Mouse (Mus musculus): Measurements from ENCODE around the gene Tceal8.
"Not testable (repeated sequence)": the region's sequence is repeated elsewhere in the genome, so short reads cannot be mapped to it uniquely, and the experiment has no call there.

Gene Tceal8

GRCm38 (mm10) chrX:136172118-136172551 is at the start of gene Tceal8:
Gene Tceal8, minus strand, starts transcription at chrX:136172342.
- peak; percentile 76 for DNase-seq (ENCODE audit: low read depth, low spot score)

GRCm38 (mm10) chrX:136216303-136216702 is 44.2 kb upstream of the Tceal8 start:
- DNase-seq (ENCODE audit: low read depth, low spot score), result no peak

GRCm38 (mm10) chrX:136214729-136215677 is 42.9 kb upstream of the Tceal8 start, which contains the start of the genes Tceal7 and Bex1:
Gene Tceal7, plus strand, starts transcription at chrX:136214779.
Gene Bex1, minus strand, starts transcription at chrX:136215513.
- DNase-seq (ENCODE audit: low read depth, low spot score), result not testable (repeated sequence)

- DNase-seq (ENCODE audit: low read depth, low spot score), result no peak
These were observed 41.3 kb upstream of the Tceal8 start for GRCm38 (mm10) chrX:136213396-136213795.

- no peak for DNase-seq (ENCODE audit: low read depth, low spot score)
These were observed 32.3 kb upstream of the Tceal8 start for GRCm38 (mm10) chrX:136204406-136204805.

DNA sequence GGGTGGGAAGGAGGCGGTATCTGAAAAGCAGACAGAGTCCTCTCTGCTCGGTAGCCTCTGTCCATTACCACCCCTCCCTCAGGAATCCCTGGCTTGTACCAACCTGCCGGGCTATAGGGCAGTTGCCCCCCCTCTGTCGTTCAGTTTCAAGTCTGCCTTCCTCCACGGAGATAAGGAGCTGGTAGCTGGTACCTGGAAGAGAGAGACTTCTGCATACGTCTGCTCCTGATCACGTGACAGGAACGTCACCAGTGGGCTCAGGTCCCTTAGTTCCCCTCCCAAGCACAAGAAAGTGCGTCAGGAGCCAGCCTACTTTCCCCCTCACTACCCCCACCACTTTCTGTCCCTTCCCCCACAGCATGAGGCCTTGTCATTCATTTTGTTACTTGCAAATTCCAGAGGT is 31.5 kb upstream of the Tceal8 start, which contains the start of gene Tceal5:
TSS of gene Tceal5 (minus strand) at position 213 of the 403 bp plus-strand sequence.
- peak; percentile 26 for DNase-seq (ENCODE audit: low read depth, low spot score)

GRCm38 (mm10) chrX:136203257-136203656 is 31.1 kb upstream of the Tceal8 start:
- DNase-seq (ENCODE audit: low read depth, low spot score), result no peak

GRCm38 (mm10) chrX:136196873-136197272 is 24.7 kb upstream of the Tceal8 start:
- no peak for DNase-seq (ENCODE audit: low read depth, low spot score)

DNA sequence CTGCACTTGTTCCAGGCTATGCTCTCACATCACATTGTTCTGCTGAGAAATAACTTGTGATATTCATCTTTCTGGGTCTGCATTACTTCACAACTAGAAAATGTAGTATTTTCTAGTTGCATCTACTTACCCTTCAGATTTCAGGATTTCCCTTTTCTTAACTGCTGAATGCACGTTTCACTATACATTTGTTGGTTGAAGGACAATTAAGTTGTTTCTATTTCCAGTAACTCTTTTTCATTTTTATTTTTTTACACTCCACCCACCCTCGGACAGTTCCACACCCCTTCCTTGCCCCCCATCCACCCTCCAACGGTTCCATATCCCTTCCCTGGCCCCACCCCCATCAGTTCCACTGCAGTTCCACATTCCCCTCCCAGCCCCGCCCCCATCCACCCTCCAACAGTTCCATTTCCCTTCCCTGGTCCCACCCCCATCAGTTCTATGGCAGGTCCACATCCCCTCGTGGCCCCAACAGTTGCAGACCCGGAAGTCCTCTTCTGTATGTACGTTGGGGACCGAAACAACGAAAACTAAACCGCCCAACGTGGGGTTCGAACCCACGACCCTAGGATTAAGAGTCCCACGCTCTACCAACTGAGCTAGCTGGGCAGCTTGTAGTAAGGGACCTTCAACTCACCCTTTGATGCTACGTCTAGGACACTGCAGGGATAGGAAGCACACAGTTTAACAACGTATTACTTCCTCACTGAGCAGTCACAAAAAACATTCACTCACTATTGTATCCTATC is 23.2 kb upstream of the Tceal8 start:
- no peak for DNase-seq (ENCODE audit: low read depth, low spot score)

DNA sequence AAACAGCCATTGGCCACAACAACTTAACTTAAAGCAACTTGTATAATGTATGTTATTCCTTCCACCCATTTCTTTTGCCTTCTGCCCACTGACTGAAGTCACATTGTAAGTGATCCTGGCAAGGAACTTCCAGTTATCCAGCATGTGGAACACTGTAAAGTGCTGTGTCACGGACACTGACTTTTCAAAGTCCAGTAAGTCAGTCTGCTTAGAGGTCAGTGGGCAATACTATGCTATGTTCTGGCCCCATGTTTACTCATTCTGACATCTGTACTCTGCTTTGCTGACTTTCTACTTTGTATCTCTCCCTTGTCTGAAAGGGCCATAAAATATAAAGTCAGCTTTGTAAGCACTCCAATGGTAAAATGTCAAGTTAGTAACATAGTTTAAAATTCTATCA is 11.0 kb upstream of the Tceal8 start:
- DNase-seq (ENCODE audit: low read depth, low spot score), result no peak

DNA sequence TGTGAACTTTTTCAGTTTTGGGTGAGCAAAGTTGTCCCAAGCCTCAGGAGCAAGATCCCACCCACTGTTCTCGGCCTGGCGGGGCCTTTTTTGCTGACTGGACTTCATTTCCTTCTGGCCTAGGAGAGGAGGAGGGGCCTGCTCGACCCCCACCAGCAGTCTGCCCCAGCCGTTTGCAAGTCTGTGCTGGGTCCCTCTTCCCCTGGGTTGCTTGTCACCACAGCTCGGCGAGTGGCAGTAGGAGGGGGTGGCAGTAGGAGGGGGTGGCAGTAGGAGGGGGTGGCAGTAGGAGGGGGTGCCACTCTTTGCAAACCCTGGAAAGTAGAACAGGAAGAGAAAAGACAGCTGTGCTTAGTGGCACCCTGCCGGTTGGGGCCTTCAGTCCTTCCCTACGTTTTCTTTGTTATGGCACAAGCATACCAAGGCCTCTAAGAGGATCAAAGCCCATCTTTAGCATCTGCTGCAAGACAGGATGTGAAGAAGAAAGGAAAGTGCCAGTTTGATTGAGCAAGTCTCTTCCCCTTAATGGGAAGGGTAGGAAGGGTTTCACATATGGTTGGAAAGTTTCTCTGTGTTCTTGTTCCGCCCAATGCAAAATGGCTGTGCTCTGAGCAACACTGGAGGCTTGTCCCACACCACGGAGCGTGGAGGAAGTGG is 8.9 kb upstream of the Tceal8 start:
- DNase-seq (ENCODE audit: low read depth, low spot score), result no peak

- DNase-seq (ENCODE audit: low read depth, low spot score), result no peak
These were observed 644 bp upstream of the Tceal8 start for GRCm38 (mm10) chrX:136172786-136173185.

- DNase-seq (ENCODE audit: low read depth, low spot score), result peak; percentile 55
These were observed 689 bp downstream of the Tceal8 start for GRCm38 (mm10) chrX:136171189-136172117.

DNA sequence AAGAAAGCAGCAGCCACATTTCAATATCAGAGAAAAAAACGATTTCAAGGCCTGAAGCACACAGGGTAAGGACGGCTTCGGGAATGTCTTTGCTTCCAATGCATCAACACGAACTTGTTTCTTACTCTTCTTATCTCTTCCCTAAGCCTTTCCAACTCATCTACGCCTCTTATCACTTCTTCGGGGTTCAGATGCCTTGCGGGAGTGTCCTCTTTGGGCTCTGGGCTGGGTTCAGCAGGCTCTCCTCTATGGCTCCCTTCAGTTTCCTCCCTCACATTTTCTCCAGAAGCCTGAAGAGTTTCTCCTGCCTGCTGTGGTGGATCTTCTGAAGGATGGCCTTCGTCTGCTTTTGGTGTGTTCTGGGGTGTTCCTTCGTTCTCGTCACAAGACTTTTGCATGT is 1.5 kb downstream of the Tceal8 start:
- DNase-seq (ENCODE audit: low read depth, low spot score), result no peak

DNA sequence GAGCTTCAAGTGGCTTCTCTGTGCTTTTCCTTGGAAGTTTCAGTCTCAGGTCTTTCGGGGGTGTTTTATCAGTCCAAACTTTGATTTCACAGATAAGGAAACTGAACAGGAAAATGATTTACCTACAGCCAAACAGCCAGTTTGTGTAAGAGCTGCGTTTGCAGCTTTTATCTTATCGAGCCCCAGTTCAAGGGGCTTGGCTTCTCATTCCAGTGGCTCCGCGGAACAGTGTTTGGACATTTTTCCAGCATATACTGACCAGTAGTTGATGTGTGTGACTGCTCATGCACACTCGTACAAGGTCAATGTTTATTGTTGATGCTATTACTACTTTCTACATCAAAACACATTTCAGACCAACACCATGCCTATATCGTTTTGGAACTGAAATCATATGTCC is 27.9 kb downstream of the Tceal8 start:
- DNase-seq (ENCODE audit: low read depth, low spot score), result no peak

DNA sequence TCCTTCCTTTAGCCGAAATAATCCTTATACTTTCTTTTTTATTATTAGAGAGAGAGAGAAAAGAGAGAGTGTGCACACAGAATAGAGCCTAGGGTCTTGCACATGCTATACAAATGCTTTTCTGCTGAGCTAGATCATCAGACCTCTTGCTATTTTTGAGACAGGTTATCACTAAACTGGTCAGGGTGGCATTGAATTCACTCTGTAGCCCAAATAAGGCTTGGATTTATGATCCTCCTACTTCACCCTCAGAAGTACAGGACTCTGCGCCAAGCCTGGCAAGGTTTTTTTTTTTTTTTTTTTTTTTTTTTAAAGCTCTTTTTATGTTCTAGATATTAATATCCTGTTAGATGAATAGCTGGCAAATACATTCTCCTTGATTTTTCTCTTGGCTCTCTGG is 28.4 kb downstream of the Tceal8 start:
- no peak for DNase-seq (ENCODE audit: low read depth, low spot score)

GRCm38 (mm10) chrX:136141385-136141784 is 30.8 kb downstream of the Tceal8 start:
- DNase-seq (ENCODE audit: low read depth, low spot score), result no peak

DNA sequence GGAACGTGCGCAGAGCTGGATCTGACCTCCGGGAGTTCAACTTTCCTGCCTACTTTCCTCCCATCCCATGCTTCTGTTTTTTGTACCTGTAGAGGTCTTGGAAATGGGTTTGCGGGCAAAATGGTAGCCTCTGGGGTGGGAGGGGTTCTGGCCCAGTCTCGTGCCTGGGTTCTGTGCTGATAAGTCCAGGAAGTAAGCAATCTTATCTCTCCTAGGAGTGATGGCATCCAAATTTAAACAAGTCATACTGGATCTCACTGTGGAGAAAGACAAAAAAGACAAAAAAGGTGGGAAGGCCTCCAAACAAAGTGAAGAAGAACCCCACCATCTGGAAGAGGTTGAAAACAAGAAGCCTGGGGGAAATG is 32.5 kb downstream of the Tceal8 start:
- DNase-seq (ENCODE audit: low read depth, low spot score), result not testable (repeated sequence)

- DNase-seq (ENCODE audit: low read depth, low spot score), result not testable (repeated sequence)
These were observed 33.1 kb downstream of the Tceal8 start, which contains the start of gene Bex4 for GRCm38 (mm10) chrX:136138827-136139639. Gene Bex4, plus strand, starts transcription at chrX:136138996.

DNA sequence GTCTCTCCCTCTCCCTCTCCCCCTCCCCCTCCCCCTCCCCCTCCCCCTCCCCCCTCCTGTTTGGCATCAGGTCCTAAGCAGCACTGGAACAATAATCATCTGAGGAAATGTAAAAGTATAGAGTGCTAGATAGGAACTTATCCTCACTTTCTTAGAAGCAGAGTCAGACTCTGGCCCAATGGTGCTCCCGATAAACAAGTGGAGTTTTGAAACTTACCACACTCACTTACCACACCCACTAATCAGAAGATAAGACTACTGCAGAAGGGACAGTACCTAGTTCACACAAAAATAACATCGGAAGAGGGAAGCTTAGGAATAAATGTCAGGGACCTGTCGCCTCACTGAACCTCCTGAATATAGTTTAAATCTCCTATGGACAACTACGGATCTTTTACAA is 36.6 kb downstream of the Tceal8 start:
- no peak for DNase-seq (ENCODE audit: low read depth, low spot score)
